Mouse (Mus musculus) CD8-positive naive resting alpha-beta T cell, adult 2 months (primary cell): Measurements from ENCODE around the gene Otud7b.
"Not testable (repeated sequence)": the region's sequence is repeated elsewhere in the genome, so short reads cannot be mapped to it uniquely, and the experiment has no call there.

Source experiments
- DNase-seq, 2 experiments: peaks; one replicate each; pipeline ENCODE4 v3.0.0; 2022; ENCODE audit warnings: low read depth in 2 of 2, low spot score in 2 of 2

Gene Otud7b

DNA sequence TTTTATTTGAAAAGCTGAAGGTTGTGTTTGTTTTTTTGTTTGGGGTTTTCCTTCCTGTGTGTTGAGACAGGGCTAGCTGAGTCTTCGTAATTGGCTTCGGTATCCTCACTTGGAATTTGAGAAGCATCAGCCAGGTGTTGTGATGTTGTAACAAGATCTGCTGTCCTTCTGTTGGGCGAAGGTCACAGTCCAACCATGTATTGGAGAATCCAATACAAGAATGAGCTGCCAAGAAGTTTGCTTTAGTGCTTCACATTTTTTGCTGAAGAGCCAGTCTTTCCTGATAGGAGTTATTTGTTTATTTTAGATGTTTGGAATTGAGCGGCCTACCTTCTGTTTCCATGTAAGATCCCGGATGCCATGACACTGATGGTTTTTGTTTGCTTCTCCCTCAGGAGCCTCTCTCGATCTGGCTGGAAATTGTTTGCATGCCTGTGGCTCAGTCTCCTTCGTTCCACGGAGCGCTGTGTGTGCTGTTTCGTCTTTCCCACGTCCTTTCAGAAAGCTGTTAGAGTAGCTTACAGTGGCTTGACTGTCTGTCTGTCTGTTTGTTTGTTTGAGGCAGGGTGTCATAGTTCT lies 29.1 kb downstream of the Otud7b start:
- no peak for DNase-seq

DNA sequence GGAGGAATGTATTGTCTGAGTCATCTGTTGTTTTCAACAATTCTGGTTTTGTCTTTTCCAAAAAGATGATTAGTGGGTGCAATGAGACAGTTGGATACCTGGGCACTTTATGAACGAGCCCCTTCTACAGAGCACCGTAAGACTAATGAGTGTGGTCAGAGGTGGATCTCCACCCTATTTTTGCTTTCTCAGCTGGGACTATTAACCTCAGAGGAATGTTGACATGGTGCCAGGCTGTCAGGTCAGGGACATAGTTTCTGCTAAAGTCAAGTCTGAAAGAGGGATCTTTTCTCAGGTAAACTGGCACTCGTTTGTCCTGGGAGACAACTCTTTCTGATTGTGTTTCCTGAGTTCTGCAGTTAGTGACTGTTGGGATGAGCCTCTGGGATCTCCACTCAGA lies 30.7 kb downstream of the Otud7b start:
- no peak for DNase-seq

- DNase-seq: peak; percentile 48 to 65
These were observed 43.6 kb downstream of the Otud7b start for GRCm38 (mm10) chr3:96147950-96148349.

- DNase-seq: no peak
These were observed 47.5 kb downstream of the Otud7b start for GRCm38 (mm10) chr3:96151836-96152235.

GRCm38 (mm10) chr3:96152611-96153010 lies 48.3 kb downstream of the Otud7b start:
- no peak for DNase-seq

- DNase-seq: no peak
These were observed 51.2 kb downstream of the Otud7b start for GRCm38 (mm10) chr3:96155501-96155900.

DNA sequence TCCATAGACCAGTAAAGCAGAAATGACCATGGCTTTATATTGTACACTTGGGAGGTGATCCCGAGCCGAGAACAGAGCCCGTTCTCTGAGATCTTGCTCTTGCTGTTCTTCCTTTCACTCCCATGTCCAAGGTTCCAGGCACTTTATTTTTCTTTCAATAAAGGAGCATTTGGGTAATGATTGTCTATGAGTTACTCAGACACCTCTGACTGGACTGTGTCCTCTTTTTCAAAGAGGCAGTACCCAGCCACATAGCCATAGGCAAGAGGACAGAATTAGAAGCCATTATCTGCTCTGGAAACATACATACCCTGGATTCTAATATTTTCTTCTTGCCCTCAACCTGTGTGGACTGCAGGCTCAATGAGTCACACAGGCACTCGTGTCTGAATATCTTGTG lies 55.5 kb downstream of the Otud7b start:
- no peak for DNase-seq

DNA sequence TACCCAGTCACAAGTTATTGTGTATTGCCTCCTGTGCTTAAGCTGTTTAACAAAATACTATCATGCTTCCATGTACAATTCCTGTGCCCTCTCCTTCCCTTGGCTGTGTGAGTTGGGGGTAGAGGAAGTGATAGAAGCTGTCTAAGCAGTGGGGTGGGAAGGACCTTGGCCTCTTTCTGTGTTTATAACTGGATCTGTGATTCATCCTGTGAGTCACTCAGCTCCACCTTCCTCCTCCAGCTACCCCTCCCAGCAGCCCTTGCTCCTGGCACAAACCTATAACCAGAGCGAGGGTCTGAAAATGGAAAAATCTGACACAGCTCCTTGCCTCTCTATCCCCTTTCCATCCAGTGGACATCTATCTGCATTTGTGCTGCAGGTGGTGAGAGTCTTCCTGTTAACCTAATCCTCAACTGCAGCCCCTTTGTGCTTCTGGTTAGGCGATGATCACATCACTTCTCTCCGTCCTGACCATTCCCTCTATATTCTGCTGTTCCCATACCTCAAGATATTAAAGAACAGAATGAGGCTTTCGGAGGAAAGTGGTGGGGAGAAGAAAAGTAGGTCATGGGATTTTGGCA lies 56.0 kb downstream of the Otud7b start:
- no peak for DNase-seq

GRCm38 (mm10) chr3:96160803-96161516 lies 56.6 kb downstream of the Otud7b start:
- DNase-seq: no peak

DNA sequence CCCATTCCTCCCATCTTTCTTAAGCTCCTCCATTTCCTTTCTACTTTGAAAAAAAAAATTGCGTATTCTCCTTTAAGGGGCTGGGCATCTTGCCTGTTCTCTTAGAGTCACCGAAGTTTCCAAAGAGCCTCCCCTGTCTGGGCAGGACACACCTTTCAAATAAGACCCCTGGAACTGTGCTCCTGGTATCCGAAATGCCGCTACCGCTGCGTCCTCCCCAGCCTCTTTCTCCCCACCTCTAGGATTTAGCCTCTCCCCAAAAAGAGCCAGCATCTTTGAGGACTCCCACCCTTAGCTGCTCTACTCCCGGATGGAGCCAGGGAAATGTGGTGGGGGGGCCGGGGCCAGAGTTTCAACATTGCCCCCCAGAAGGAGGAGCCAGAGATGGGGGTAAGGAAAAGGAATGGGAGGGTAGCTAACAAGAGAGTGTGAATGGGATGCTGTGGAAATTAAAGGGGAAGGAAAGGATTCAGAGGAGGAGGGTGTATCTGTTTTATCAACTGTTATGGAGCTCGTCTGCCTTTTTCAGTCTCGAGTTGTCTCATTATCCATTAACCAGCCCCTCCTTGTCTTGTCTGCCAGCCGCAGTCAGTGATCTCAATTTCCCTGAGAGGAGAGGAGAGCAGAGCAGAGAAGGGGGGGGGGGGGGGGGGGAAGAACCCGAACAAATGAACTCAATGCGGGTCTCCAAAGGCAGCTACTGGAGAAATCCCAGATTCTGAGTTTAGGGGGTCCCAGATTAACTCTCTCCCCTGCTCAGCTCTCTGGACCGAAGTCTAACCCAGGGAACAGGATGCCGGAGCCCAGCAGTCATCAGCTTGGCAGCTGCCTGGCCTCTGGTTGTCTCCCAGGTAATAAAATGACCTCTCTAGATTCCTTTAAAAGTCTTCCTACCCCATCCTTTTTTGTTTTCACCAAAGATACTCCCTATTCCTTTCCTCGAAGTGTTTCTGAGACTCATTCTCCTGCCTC lies 57.8 kb downstream of the Otud7b start, which contains the start of gene Mtmr11:
Mtmr11 (plus strand) TSS at position 136 of the 972 bp plus-strand sequence.
- no peak for DNase-seq

- DNase-seq: no peak
These were observed 58.7 kb downstream of the Otud7b start for GRCm38 (mm10) chr3:96163040-96163439.

DNA sequence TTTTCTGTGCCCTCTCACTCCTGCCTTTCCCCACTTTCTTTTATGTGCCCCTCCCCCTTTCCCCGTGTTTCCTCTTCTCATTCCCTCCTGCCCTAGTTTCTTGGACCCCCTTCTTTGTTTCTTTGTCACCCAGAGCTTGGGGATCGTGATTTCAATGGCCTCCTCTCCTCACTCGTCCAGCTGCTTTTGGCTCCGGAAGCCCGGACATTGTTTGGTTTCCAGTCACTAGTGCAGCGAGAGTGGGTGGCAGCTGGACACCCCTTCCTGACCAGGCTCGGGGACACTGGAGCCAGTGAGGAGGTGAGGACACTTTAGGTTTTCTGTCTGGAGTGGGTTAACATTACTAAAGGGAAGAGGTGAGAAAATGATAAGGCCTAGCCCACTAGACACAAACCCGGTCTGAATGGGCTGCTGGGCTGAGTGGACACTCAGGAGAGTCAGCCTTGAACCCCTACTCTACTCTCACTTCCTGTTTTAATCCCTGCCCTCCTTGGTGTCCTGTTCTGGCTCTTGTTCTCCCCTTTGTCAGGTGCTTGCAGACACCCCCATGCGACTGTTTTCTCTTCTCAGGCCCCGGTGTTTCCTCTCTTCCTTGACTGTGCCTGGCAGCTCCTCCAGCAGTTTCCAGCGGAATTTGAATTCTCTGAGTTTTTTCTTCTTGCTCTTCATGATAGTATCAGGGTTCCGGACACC lies 64.3 kb downstream of the Otud7b start:
- no peak for DNase-seq

- no peak for DNase-seq
These were observed 65.9 kb downstream of the Otud7b start for GRCm38 (mm10) chr3:96170276-96170675.

DNA sequence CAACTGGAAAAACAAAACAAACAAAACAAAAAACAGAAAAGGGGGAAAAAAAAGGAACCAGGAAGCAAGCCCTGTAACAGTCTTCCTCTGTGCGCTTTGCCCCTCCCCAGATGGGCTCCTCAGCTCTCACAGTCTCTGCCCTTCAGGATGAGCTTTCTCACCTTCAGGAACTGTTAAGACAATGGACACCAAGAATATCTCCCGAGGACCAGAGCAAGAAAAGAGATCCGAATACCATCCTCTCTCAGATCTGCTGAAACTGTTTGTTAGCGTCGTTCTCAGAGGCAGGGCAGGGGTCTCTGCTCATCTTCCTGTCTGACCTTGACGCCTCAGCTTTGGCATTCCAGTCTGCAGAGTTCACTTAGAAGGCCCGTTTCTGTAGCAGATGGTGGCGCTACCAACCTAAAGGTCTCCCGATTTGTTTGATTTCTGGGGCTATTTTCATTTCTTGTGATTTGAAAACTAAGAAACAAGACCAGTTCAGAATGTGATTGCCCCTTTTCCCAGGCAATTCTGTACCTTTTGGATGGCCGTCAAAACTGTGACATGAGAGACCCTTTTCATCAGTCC lies 66.7 kb downstream of the Otud7b start:
- DNase-seq: no peak

GRCm38 (mm10) chr3:96171583-96172196 lies 67.4 kb downstream of the Otud7b start:
- DNase-seq: no peak

GRCm38 (mm10) chr3:96172197-96173178 lies 68.2 kb downstream of the Otud7b start, which contains the start of gene Sf3b4:
Sf3b4 (plus strand) TSS chr3:96172332.
- DNase-seq: peak; percentile 79 to 81

DNA sequence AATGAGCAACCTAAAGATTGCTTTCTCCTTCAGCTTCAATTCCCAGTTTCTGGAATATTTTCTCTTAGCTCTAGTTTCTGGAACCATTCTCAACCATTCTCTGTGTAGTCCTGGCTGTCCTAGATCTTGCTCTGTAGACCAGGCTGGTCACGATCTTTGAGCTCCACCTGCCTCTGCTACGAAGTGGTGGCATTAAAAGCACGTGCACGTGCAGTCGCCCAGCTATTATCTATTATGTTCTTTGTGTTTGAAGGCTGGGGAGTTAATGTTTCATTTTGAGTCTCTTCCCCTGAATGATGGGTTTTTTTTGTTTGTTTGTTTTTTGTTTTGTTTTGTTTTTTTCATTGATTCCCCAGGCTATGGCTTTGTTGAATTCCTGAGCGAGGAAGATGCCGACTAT lies 68.9 kb downstream of the Otud7b start:
- no peak for DNase-seq

DNA sequence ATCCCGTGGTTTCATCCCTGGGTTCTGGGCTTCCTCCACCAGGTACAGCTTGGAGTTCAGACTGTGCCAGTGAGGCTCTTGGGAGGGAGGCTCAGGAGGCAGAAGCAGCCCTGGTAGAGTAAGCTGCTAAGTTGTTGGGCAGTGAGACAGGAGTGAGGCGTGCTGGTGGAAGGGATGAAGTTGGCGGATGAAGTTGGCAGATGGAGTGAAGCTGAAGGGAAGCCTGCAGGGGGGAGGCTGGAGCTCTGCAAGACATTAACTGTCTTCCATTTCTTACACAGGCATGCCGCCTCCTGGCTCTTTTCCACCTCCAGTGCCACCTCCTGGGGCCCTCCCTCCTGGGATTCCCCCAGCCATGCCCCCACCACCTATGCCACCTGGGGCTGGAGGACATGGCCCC lies 69.7 kb downstream of the Otud7b start:
- DNase-seq: not testable (repeated sequence)

- DNase-seq: no peak
These were observed 70.9 kb downstream of the Otud7b start for GRCm38 (mm10) chr3:96175251-96175650.
